Mouse (Mus musculus) left cerebral cortex, postnatal 4 days (tissue): ENCODE results near the gene Cwc25. TPM values are rescaled to one million over a fixed set of nuclear protein-coding genes. Genes with fewer than 3 reads are reported as not detected.

Source experiments
- DNase-seq: peaks from one replicate; pipeline ENCODE4 v3.0.0-alpha.2; 2022
- intact Hi-C: fragments of 180-260 bp; cut with DNase I; formaldehyde crosslinking; loops from one replicate; pipeline ENCODE4 v1.15.1; 2025
- total RNA-seq, 2 experiments: library from RNA; stranded (reverse); gene quantifications; 2 replicates each; pipeline ENCODE4 v1.2.3; 2021

The Cwc25 gene
- total RNA-seq, 2 experiments from 2014 or later, result 17.6 to 20.4 TPM

GRCm38 (mm10) chr11:97777129-97777529 lies 10.8 kb upstream of the Cwc25 start:
- intact Hi-C loops, result no loop called here
- peak; percentile 26 for DNase-seq

- intact Hi-C loops, result no loop called here
- no peak for DNase-seq
Measured at GRCm38 (mm10) chr11:97776497-97777128, 10.3 kb upstream of the Cwc25 start.

GRCm38 (mm10) chr11:97775808-97776496 lies 9.6 kb upstream of the Cwc25 start, which contains the start of gene 1700001P01Rik:
1700001P01Rik (minus strand) TSS chr11:97775918.
- DNase-seq, result no peak
- intact Hi-C loops, result no loop called here

GRCm38 (mm10) chr11:97775186-97775585 lies 8.8 kb upstream of the Cwc25 start:
- intact Hi-C loops, result no loop called here
- no peak for DNase-seq

- intact Hi-C loops, result no loop called here
Measured at GRCm38 (mm10) chr11:97771410-97771809, 5.1 kb upstream of the Cwc25 start.

GRCm38 (mm10) chr11:97769704-97770103 lies 3.3 kb upstream of the Cwc25 start:
- intact Hi-C loops, result no loop called here
- DNase-seq, result no peak

More at GRCm38 (mm10) chr11:97771410-97771809, 5.1 kb upstream of the Cwc25 start:
- no peak for DNase-seq

GRCm38 (mm10) chr11:97761638-97762037 lies 4.7 kb downstream of the Cwc25 start:
- no peak for DNase-seq

GRCm38 (mm10) chr11:97758942-97759341 lies 7.4 kb downstream of the Cwc25 start:
- DNase-seq, result no peak
- intact Hi-C loops, result no loop called here

More at GRCm38 (mm10) chr11:97761638-97762037, 4.7 kb downstream of the Cwc25 start:
- intact Hi-C loops, result no loop called here

GRCm38 (mm10) chr11:97758125-97758524 lies 8.2 kb downstream of the Cwc25 start:
- intact Hi-C loops, result no loop called here
- no peak for DNase-seq

GRCm38 (mm10) chr11:97753277-97753676 lies 13.1 kb downstream of the Cwc25 start:
- intact Hi-C loops, result no loop called here
- no peak for DNase-seq

GRCm38 (mm10) chr11:97748496-97748895 lies 17.9 kb downstream of the Cwc25 start:
- no peak for DNase-seq
- intact Hi-C loops, result no loop called here

- DNase-seq, result no peak
- intact Hi-C loops, result no loop called here
Measured at GRCm38 (mm10) chr11:97747773-97748172, 18.6 kb downstream of the Cwc25 start.

GRCm38 (mm10) chr11:97745331-97745721 lies 21.0 kb downstream of the Cwc25 start:
- DNase-seq, result no peak
- intact Hi-C loops, result no loop called here

- peak; percentile 100 for DNase-seq
- intact Hi-C loops, result no loop called here
Measured at GRCm38 (mm10) chr11:97744718-97745330, 21.5 kb downstream of the Cwc25 start.

- DNase-seq, result no peak
- intact Hi-C loops, result no loop called here
Measured at GRCm38 (mm10) chr11:97744063-97744717, 22.2 kb downstream of the Cwc25 start, which contains the start of gene Pip4k2b. Pip4k2b (minus strand) TSS chr11:97744704.

GRCm38 (mm10) chr11:97743423-97743822 lies 22.9 kb downstream of the Cwc25 start:
- intact Hi-C loops, result no loop called here
- DNase-seq, result no peak

GRCm38 (mm10) chr11:97742591-97742990 lies 23.8 kb downstream of the Cwc25 start:
- DNase-seq, result no peak
- intact Hi-C loops, result no loop called here

GRCm38 (mm10) chr11:97742157-97742556 lies 24.2 kb downstream of the Cwc25 start:
- DNase-seq, result no peak
- intact Hi-C loops, result no loop called here

- intact Hi-C loops, result no loop called here
- no peak for DNase-seq
Measured at GRCm38 (mm10) chr11:97740190-97740589, 26.2 kb downstream of the Cwc25 start.

GRCm38 (mm10) chr11:97739155-97739554 lies 27.2 kb downstream of the Cwc25 start:
- intact Hi-C loops, result no loop called here
- DNase-seq, result no peak

GRCm38 (mm10) chr11:97738703-97739102 lies 27.7 kb downstream of the Cwc25 start:
- intact Hi-C loops, result no loop called here
- no peak for DNase-seq
